Mouse (Mus musculus): ENCODE data around the gene Dek. TPM values are rescaled to one million over a fixed set of nuclear protein-coding genes. Genes with fewer than 3 reads are reported as not detected.

The Dek gene
- total and polyA plus RNA-seq, 2 experiments from 2014 or later, result 70.0 to 118 TPM

GRCm38 (mm10) chr13:47146388-47146787 lies 40.4 kb upstream of the Dek start:
- TF ChIP-seq CTCF (IDR thresholded peaks at IDR 0.05; ENCODE audit: low read depth), result no peak
- no peak for DNase-seq
- no peak overlapping the region for H3K9ac ChIP-seq
- H3K4me1 ChIP-seq (ENCODE audit: insufficient read depth), result no peaks in the 10 kb centered on the region
- no peaks in the 10 kb centered on the region for H3K9me3 ChIP-seq (ENCODE audit: low read length)
- ATAC-seq, result no peak
- H3K4me3 ChIP-seq (ENCODE audit: low read depth, low read length), result no peak overlapping the region
- no peaks in the 10 kb centered on the region for H3K36me3 ChIP-seq (ENCODE audit: insufficient read depth)
- H3K4me2 ChIP-seq (ENCODE audit: low read depth), result no peak overlapping the region
- no peak overlapping the region for H3K27ac ChIP-seq (ENCODE audit: low read depth, low read length)
- H3K27me3 ChIP-seq (ENCODE audit: insufficient read depth, low read length), result no peaks in the 10 kb centered on the region
- WGBS, result 73% methylated on average over 7 of the region's 7 CpGs

- 74% methylated on average over 9 of the region's 9 CpGs for WGBS
- Histone ChIP-seq H3K4me3 (ENCODE audit: low read depth, low read length) (no peak overlapping the region), H3K36me3 (ENCODE audit: insufficient read depth) (no peaks in the 10 kb centered on the region), H3K27ac (ENCODE audit: low read depth, low read length) (no peak overlapping the region), H3K9ac (no peak overlapping the region), H3K9me3 (ENCODE audit: low read length) (no peaks in the 10 kb centered on the region), H3K4me2 (ENCODE audit: low read depth) (no peak overlapping the region), H3K4me1 (ENCODE audit: insufficient read depth) (no peaks in the 10 kb centered on the region), H3K27me3 (ENCODE audit: insufficient read depth, low read length) (no peaks in the 10 kb centered on the region)
- no peak for TF ChIP-seq CTCF (IDR thresholded peaks at IDR 0.05; ENCODE audit: low read depth)
- ATAC-seq (no peak), DNase-seq (no peak)
Measured at GRCm38 (mm10) chr13:47145939-47146338, 39.9 kb upstream of the Dek start.

GRCm38 (mm10) chr13:47142764-47143163 lies 36.8 kb upstream of the Dek start:
- H3K9me3 ChIP-seq (ENCODE audit: low read length), result no peaks in the 10 kb centered on the region
- H3K9ac ChIP-seq, result no peak overlapping the region
- WGBS, result 79% methylated on average over 6 of the region's 6 CpGs
- no peaks in the 10 kb centered on the region for H3K36me3 ChIP-seq (ENCODE audit: insufficient read depth)
- no peak overlapping the region for H3K4me2 ChIP-seq (ENCODE audit: low read depth)
- ATAC-seq (no peak), DNase-seq (no peak)
- no peak overlapping the region for H3K4me3 ChIP-seq (ENCODE audit: low read depth, low read length)
- H3K27me3 ChIP-seq (ENCODE audit: insufficient read depth, low read length), result no peaks in the 10 kb centered on the region
- TF ChIP-seq CTCF (IDR thresholded peaks at IDR 0.05; ENCODE audit: low read depth), result no peak
- H3K27ac ChIP-seq (ENCODE audit: low read depth, low read length), result no peak overlapping the region
- H3K4me1 ChIP-seq (ENCODE audit: insufficient read depth), result no peaks in the 10 kb centered on the region

GRCm38 (mm10) chr13:47135741-47136140 lies 29.7 kb upstream of the Dek start:
- no peaks in the 10 kb centered on the region for H3K36me3 ChIP-seq (ENCODE audit: insufficient read depth)
- no peaks in the 10 kb centered on the region for H3K9me3 ChIP-seq (ENCODE audit: low read length)
- no peak overlapping the region for H3K27ac ChIP-seq (ENCODE audit: low read depth, low read length)
- 89% methylated on average over 7 of the region's 7 CpGs for WGBS
- H3K4me3 ChIP-seq (ENCODE audit: low read depth, low read length), result no peak overlapping the region
- ATAC-seq (no peak), DNase-seq (no peak)
- no peak overlapping the region for H3K9ac ChIP-seq
- no peaks in the 10 kb centered on the region for H3K27me3 ChIP-seq (ENCODE audit: insufficient read depth, low read length)
- H3K4me2 ChIP-seq (ENCODE audit: low read depth), result no peak overlapping the region
- no peaks in the 10 kb centered on the region for H3K4me1 ChIP-seq (ENCODE audit: insufficient read depth)
- no peak for TF ChIP-seq CTCF (IDR thresholded peaks at IDR 0.05; ENCODE audit: low read depth)

- H3K9me3 ChIP-seq (ENCODE audit: low read length), result no peaks in the 10 kb centered on the region
- TF ChIP-seq CTCF (IDR thresholded peaks at IDR 0.05; ENCODE audit: low read depth), result no peak
- 92% methylated on average over 7 of the region's 7 CpGs for WGBS
- H3K36me3 ChIP-seq (ENCODE audit: insufficient read depth), result no peaks in the 10 kb centered on the region
- no peak overlapping the region for H3K27ac ChIP-seq (ENCODE audit: low read depth, low read length)
- no peaks in the 10 kb centered on the region for H3K4me1 ChIP-seq (ENCODE audit: insufficient read depth)
- H3K27me3 ChIP-seq (ENCODE audit: insufficient read depth, low read length), result no peaks in the 10 kb centered on the region
- no peak for ATAC-seq
- no peak overlapping the region for H3K4me2 ChIP-seq (ENCODE audit: low read depth)
- no peak overlapping the region for H3K4me3 ChIP-seq (ENCODE audit: low read depth, low read length)
- DNase-seq, result no peak
- H3K9ac ChIP-seq, result no peak overlapping the region
Measured at GRCm38 (mm10) chr13:47134836-47135235, 28.8 kb upstream of the Dek start.

- no peaks in the 10 kb centered on the region for H3K36me3 ChIP-seq (ENCODE audit: insufficient read depth)
- H3K9ac ChIP-seq, result no peak overlapping the region
- H3K4me3 ChIP-seq (ENCODE audit: low read depth, low read length), result no peak overlapping the region
- no peaks in the 10 kb centered on the region for H3K9me3 ChIP-seq (ENCODE audit: low read length)
- H3K4me2 ChIP-seq (ENCODE audit: low read depth), result no peak overlapping the region
- H3K27me3 ChIP-seq (ENCODE audit: insufficient read depth, low read length), result no peaks in the 10 kb centered on the region
- DNase-seq (no peak), ATAC-seq (no peak)
- no peak overlapping the region for H3K27ac ChIP-seq (ENCODE audit: low read depth, low read length)
- TF ChIP-seq CTCF (IDR thresholded peaks at IDR 0.05; ENCODE audit: low read depth), result no peak
- 89% methylated on average over 8 of the region's 8 CpGs for WGBS
- no peaks in the 10 kb centered on the region for H3K4me1 ChIP-seq (ENCODE audit: insufficient read depth)
Measured at GRCm38 (mm10) chr13:47133058-47133457, 27.1 kb upstream of the Dek start.

GRCm38 (mm10) chr13:47129090-47129489 lies 23.1 kb upstream of the Dek start:
- DNase-seq (no peak), ATAC-seq (no peak)
- no peak overlapping the region for H3K9ac ChIP-seq
- H3K27ac ChIP-seq (ENCODE audit: low read depth, low read length), result no peak overlapping the region
- no peak overlapping the region for H3K4me3 ChIP-seq (ENCODE audit: low read depth, low read length)
- no peak overlapping the region for H3K4me2 ChIP-seq (ENCODE audit: low read depth)
- 71% methylated on average over 4 of the region's 4 CpGs for WGBS
- TF ChIP-seq CTCF (IDR thresholded peaks at IDR 0.05; ENCODE audit: low read depth), result no peak
- no peaks in the 10 kb centered on the region for H3K9me3 ChIP-seq (ENCODE audit: low read length)
- no peaks in the 10 kb centered on the region for H3K4me1 ChIP-seq (ENCODE audit: insufficient read depth)
- H3K27me3 ChIP-seq (ENCODE audit: insufficient read depth, low read length), result no peaks in the 10 kb centered on the region
- H3K36me3 ChIP-seq (ENCODE audit: insufficient read depth), result no peaks in the 10 kb centered on the region

- DNase-seq (no peak), ATAC-seq (no peak)
- no peak overlapping the region for H3K4me3 ChIP-seq (ENCODE audit: low read depth, low read length)
- no peaks in the 10 kb centered on the region for H3K36me3 ChIP-seq (ENCODE audit: insufficient read depth)
- TF ChIP-seq CTCF (IDR thresholded peaks at IDR 0.05; ENCODE audit: low read depth), result no peak
- 79% methylated on average over 5 of the region's 5 CpGs for WGBS
- H3K27me3 ChIP-seq (ENCODE audit: insufficient read depth, low read length), result no peaks in the 10 kb centered on the region
- H3K9ac ChIP-seq, result no peak overlapping the region
- no peak overlapping the region for H3K27ac ChIP-seq (ENCODE audit: low read depth, low read length)
- H3K4me2 ChIP-seq (ENCODE audit: low read depth), result no peak overlapping the region
- H3K4me1 ChIP-seq (ENCODE audit: insufficient read depth), result 0 out of 2 replicates have a peak, but pooled peaks cover 8% of the 10 kb centered on the region
- H3K9me3 ChIP-seq (ENCODE audit: low read length), result no peaks in the 10 kb centered on the region
Measured at GRCm38 (mm10) chr13:47125595-47125994, 19.6 kb upstream of the Dek start.
